Mouse (Mus musculus): ENCODE data around the gene Hadha. TPM values are rescaled to one million over a fixed set of nuclear protein-coding genes. Genes with fewer than 3 reads are reported as not detected.

Hadha gene
- polyA plus RNA-seq, 1 experiment from 2014 or later: 81.1 TPM

DNA sequence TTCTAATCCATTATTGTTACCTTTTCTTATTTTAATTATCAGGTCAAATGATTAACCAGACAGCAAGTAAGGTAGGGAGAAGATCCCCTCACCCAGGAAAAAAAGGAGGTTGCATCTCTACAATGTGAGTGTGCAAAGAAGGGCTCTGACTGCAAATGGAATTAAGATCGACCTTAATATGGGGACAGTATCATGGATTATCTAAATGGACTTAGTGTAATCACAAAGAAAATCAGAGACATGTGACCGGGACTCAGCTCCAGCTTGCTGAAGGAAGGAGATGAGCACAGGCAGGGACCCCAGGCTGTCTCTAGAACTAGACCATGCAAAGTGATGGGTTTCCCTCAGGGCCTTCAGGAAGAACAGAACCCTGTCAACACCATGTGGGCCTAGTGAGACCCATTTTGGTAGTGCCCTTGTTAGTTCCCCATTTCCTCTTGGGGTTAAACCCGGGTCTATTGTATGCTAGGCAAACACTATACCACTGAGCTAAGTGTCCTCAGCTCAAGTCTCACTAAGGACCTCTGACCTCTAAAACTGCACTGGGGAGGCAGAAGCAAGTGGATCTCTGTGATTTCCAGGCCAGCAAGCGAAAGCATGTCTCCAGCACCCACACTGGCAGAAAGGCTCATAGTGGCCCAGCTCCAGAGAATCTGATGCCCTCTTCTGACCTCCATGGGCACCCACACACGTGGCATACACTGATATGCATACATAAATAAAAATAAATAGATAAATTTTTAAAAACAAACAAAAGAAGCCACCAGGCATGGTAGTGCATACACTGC is 6.6 kb downstream of the Hadha start:
- WGBS: 88% methylated on average over 5 of the region's 5 CpGs
- Histone ChIP-seq H3K27ac (no peak overlapping the region), H3K4me3 (no peak overlapping the region), H3K9me3 (replicated peaks) (no peaks in the 10 kb centered on the region), H3K9ac (no peak overlapping the region), H3K27me3 (no peaks in the 10 kb centered on the region), H3K36me3 (ENCODE audit: poor library complexity, severe bottlenecking) (peaks cover 36% of the 10 kb centered on the region), H3K4me2 (no peak overlapping the region), H3K4me1 (peaks cover 16% of the 10 kb centered on the region; the same call in 1 of the 2 replicates)
- no peak for ATAC-seq

DNA sequence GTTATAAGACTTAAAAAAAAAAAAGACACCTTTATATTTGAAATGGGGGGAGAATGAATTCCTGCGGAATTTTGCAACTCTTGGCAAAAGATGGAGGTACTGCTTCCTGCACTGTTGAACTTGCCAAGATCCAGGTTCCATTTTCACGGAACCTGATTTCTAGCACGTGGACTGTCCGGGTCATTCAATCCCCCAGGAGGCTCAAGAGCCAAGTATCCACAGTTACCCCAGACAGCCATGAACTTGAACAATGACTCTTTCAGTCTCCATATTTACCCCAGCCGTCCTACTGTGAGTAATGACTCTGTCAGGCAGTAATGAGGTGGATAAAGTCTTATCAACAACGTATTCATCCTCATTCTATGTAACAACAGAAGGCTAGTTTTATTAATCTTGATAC is 8.4 kb downstream of the Hadha start:
- Histone ChIP-seq H3K9ac (no peak overlapping the region), H3K4me3 (no peak overlapping the region), H3K9me3 (replicated peaks) (no peaks in the 10 kb centered on the region), H3K27me3 (no peaks in the 10 kb centered on the region), H3K36me3 (ENCODE audit: poor library complexity, severe bottlenecking) (peaks cover 53% of the 10 kb centered on the region), H3K4me2 (no peak overlapping the region), H3K27ac (no peak overlapping the region), H3K4me1 (peaks cover 4% of the 10 kb centered on the region; the same call in 1 of the 2 replicates)
- no peak for ATAC-seq
- WGBS: 86% methylated on average over 6 of the region's 6 CpGs

DNA sequence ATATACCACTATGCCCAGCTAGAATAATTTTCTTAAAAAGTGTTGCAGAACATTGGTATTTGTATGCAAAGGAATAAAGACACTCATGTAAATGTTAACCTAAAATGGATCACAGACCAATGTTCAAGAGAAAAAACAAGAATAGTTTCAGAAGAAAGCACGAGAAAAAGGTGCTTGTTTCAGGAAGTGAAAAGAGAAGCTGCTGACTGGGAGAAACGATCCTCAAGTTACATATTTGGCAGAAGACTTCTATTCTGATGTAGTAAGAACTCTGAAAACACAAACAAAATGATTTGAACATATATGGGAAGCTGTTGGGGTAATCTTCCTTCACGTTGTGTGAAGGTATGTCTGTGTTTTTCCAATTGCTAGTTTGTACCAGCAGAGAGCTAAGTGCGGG is 16.8 kb downstream of the Hadha start:
- ATAC-seq: no peak
- Histone ChIP-seq H3K4me3 (no peak overlapping the region), H3K27ac (no peak overlapping the region), H3K27me3 (no peaks in the 10 kb centered on the region), H3K9me3 (replicated peaks) (no peaks in the 10 kb centered on the region), H3K4me2 (no peak overlapping the region), H3K4me1 (no peaks in the 10 kb centered on the region), H3K36me3 (ENCODE audit: poor library complexity, severe bottlenecking) (peaks cover 82% of the 10 kb centered on the region), H3K9ac (no peak overlapping the region)
- WGBS: 88% methylated on average over 4 of the region's 4 CpGs

DNA sequence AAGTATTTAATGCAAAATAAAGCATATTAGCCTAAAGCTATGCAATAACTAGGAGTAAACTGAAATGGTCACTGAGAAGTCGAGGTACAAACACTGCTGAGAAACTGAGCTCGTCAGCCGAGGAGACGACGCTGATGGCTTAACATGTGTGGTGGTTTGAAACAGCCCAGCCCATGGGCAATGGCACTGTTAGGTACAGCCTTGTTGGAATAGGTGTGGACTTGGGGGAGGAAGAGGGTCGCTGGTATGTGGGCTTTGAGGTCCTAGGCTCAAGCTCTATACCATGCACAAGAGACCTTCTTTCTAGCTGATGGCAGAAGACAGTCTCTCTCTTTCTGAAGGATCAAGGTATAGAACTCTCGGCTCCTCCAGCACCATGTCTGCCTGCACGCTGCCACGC is 17.7 kb downstream of the Hadha start:
- H3K9me3 ChIP-seq (replicated peaks): no peaks in the 10 kb centered on the region
- H3K36me3 ChIP-seq (ENCODE audit: poor library complexity, severe bottlenecking): peaks cover 82% of the 10 kb centered on the region
- H3K9ac ChIP-seq: no peak overlapping the region
- H3K4me3 ChIP-seq: no peak overlapping the region
- H3K27me3 ChIP-seq: no peaks in the 10 kb centered on the region
- ATAC-seq: no peak
- H3K4me1 ChIP-seq: no peaks in the 10 kb centered on the region
- no peak overlapping the region for H3K27ac ChIP-seq
- WGBS: 90% methylated on average over 9 of the region's 9 CpGs
- no peak overlapping the region for H3K4me2 ChIP-seq

DNA sequence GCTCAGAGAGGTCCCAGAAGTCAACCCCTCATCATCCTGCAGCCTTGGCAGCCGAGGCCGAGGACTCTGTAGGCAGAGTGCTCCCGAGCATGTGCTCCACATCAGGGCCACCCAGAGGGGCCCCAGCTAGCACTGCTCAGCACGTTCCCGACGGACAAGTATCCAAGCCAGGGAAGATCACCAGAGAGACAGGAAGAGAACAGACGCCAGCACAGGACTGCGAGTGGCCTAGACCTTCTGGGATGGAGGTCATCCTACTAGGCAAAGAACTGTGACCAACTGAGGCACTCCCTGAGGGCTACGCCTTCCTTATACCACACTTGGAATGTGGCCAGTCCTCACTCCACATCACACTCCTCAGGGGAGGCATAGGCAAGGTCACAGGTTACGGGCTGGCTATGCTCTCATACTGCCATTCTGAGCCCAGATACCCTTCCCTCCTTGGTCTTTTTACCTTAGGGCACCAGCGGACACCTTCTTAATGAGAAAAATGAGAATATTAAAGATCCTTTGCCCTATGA is 19.2 kb downstream of the Hadha start:
- Histone ChIP-seq H3K4me3 (no peak overlapping the region), H3K36me3 (ENCODE audit: poor library complexity, severe bottlenecking) (peaks cover 81% of the 10 kb centered on the region), H3K9me3 (replicated peaks) (no peaks in the 10 kb centered on the region), H3K27me3 (no peaks in the 10 kb centered on the region), H3K4me1 (no peaks in the 10 kb centered on the region), H3K27ac (no peak overlapping the region), H3K4me2 (no peak overlapping the region), H3K9ac (no peak overlapping the region)
- no peak for ATAC-seq
- 92% methylated on average over 11 of the region's 11 CpGs for WGBS

DNA sequence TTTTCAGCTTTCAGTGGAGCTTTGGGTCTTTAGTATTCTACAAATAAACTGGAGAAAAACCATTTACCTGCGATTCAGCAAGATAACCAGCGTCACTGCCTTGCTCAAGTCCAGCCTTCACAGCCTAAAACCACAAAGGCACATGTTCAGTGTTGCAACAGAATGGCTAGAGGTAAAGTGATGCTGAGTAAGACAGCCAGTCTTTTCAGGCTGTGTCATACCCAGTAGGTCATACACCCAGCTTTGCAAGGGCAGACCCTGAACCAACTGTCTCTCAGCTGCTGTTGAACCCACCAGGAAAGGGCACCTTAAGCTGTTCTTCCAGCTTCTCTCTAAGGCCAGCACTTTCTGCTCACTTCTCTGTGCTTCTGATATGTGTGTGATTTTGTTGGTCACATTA is 22.8 kb downstream of the Hadha start:
- no peaks in the 10 kb centered on the region for H3K4me1 ChIP-seq
- peaks cover 77% of the 10 kb centered on the region for H3K36me3 ChIP-seq (ENCODE audit: poor library complexity, severe bottlenecking)
- H3K4me2 ChIP-seq: no peak overlapping the region
- no peaks in the 10 kb centered on the region for H3K27me3 ChIP-seq
- 86% methylated on average over 2 of the region's 2 CpGs for WGBS
- ATAC-seq: no peak
- no peak overlapping the region for H3K9ac ChIP-seq
- H3K4me3 ChIP-seq: no peak overlapping the region
- H3K27ac ChIP-seq: no peak overlapping the region
- H3K9me3 ChIP-seq (replicated peaks): no peaks in the 10 kb centered on the region

DNA sequence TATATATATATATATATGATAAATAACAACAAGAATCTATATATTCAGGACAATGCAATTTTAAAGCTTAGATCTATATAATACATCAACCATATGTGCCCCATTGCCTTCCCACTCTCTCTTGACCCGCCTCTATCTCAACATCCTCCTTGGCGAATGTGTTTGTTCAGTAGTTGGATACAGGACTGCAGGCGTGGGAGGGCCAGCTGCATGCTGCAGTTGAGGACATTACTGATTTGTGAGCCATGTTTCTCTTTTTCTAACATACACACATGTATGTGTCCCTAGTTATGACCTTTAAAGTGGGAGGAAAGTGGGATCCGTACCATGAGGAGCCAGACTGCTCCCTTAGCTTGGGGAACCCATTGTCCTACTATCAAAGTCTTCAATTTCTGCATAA is 23.7 kb downstream of the Hadha start:
- no peaks in the 10 kb centered on the region for H3K9me3 ChIP-seq (replicated peaks)
- H3K36me3 ChIP-seq (ENCODE audit: poor library complexity, severe bottlenecking): peaks cover 81% of the 10 kb centered on the region
- H3K27me3 ChIP-seq: no peaks in the 10 kb centered on the region
- WGBS: 89% methylated on average over 4 of the region's 4 CpGs
- H3K4me3 ChIP-seq: no peak overlapping the region
- no peak for ATAC-seq
- H3K4me2 ChIP-seq: no peak overlapping the region
- H3K4me1 ChIP-seq: no peaks in the 10 kb centered on the region
- H3K27ac ChIP-seq: no peak overlapping the region
- H3K9ac ChIP-seq: no peak overlapping the region

DNA sequence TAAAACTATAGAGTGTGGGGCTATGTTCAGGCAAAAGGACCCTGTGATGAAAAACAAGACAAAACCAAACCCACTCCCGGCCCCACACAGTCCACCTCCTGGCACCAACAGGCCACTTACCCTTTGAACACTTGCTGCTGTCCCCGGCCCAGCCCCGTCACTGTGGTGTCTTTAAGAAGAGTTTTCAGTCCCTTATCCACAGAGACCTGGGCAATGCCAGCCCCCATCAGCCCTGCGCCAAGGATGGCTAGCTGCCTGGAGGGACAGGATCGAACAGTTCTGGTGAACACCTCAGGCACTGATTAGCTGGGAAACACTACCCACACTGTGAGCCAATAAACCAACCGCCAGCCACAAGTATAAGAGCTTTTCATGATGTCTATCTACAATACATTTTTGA is 26.3 kb downstream of the Hadha start:
- 92% methylated on average over 6 of the region's 6 CpGs for WGBS

DNA sequence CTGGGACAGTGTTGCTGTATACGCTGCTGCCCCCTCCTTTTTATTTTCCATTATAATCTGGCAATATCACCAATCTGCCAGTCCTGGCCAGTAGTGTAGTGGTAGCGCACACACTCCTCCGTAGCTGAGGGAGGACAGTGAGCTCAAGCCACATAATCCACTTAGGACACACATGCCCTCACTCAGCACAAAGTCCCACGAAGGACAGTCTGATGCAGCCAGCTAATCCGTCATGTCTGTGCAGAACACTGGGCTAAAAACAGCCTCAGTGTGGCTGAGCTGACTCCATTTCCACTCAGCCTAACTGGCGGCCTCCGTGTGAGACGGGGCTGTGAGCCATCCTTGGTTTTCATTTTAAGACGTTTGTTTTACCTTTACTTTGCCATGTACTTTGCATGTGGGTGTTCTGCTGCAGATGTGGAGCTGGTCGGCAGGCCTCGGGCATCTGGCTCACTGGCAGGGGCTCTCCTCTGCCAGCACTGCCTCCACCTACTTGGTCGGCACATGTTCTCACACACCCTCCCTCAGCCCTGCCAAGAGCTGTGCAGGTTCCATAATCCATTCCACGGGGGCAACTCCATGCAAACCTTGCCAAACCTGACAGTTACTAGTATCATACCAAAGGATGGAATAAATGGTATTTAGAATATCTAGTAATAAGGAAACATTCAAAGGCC is 26.9 kb downstream of the Hadha start:
- Histone ChIP-seq H3K27me3 (no peaks in the 10 kb centered on the region), H3K27ac (no peak overlapping the region), H3K9me3 (replicated peaks) (no peaks in the 10 kb centered on the region), H3K4me2 (no peak overlapping the region), H3K36me3 (ENCODE audit: poor library complexity, severe bottlenecking) (peaks cover 87% of the 10 kb centered on the region), H3K9ac (no peak overlapping the region), H3K4me3 (no peak overlapping the region), H3K4me1 (no peaks in the 10 kb centered on the region)
- 92% methylated on average over 13 of the region's 13 CpGs for WGBS
- no peak for ATAC-seq

More for the DNA sequence above, 26.3 kb downstream of the Hadha start:
- peaks cover 86% of the 10 kb centered on the region for H3K36me3 ChIP-seq (ENCODE audit: poor library complexity, severe bottlenecking)
- H3K4me2 ChIP-seq: no peak overlapping the region
- H3K9ac ChIP-seq: no peak overlapping the region
- ATAC-seq: no peak
- H3K4me1 ChIP-seq: no peaks in the 10 kb centered on the region
- H3K27me3 ChIP-seq: no peaks in the 10 kb centered on the region
- no peaks in the 10 kb centered on the region for H3K9me3 ChIP-seq (replicated peaks)
- no peak overlapping the region for H3K27ac ChIP-seq
- H3K4me3 ChIP-seq: no peak overlapping the region

DNA sequence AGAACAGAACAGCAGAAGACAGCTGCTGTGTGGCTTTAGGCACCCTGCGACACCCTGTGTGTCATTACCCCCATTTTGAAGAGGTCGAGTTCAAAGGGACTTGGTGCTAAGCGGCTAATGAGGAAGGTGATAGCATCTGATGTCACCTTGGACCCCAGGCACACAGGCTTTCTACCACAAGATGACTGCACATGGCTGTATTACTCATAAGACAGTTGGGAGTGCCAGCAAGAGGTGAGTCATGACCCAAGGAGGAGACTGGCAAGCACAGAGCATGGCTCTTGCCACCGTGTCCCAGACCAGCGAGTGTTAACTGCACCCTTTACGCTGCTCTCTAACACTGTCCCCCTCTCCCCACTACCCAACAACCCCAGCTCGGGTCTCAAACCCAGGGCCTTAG is 28.2 kb downstream of the Hadha start:
- Histone ChIP-seq H3K27ac (no peak overlapping the region), H3K36me3 (ENCODE audit: poor library complexity, severe bottlenecking) (peaks cover 87% of the 10 kb centered on the region), H3K9me3 (replicated peaks) (no peaks in the 10 kb centered on the region), H3K4me2 (no peak overlapping the region), H3K4me3 (no peak overlapping the region), H3K9ac (no peak overlapping the region), H3K4me1 (no peaks in the 10 kb centered on the region), H3K27me3 (no peaks in the 10 kb centered on the region)
- ATAC-seq: no peak
- 82% methylated on average over 7 of the region's 7 CpGs for WGBS

DNA sequence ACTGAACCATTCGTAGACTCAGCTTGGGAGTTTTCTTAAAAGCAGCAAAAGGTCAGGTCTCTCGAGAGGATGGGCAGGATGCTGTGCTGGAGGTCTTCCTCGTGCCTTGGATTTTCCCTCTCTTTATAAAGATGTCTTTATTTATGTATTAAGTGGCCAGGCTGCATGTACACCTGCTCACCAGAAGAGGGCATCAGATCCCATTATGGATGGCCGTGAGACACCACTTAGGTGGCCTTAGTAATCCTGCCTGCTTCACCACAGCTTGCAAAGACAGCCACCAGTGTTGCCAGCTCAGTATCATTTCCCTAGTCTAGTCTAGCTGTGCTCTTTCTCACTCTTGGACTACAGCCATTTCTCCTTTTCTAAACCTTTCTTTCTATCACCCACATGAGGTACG is 29.4 kb downstream of the Hadha start:
- H3K4me2 ChIP-seq: no peak overlapping the region
- WGBS: 46% methylated on average over 5 of the region's 5 CpGs
- ATAC-seq: 0 out of 2 replicates have a peak, but pooled peaks have one; percentile 38
- no peaks in the 10 kb centered on the region for H3K4me1 ChIP-seq
- no peaks in the 10 kb centered on the region for H3K9me3 ChIP-seq (replicated peaks)
- H3K4me3 ChIP-seq: no peak overlapping the region
- H3K27ac ChIP-seq: no peak overlapping the region
- peaks cover 92% of the 10 kb centered on the region for H3K36me3 ChIP-seq (ENCODE audit: poor library complexity, severe bottlenecking)
- H3K27me3 ChIP-seq: no peaks in the 10 kb centered on the region
- H3K9ac ChIP-seq: no peak overlapping the region

DNA sequence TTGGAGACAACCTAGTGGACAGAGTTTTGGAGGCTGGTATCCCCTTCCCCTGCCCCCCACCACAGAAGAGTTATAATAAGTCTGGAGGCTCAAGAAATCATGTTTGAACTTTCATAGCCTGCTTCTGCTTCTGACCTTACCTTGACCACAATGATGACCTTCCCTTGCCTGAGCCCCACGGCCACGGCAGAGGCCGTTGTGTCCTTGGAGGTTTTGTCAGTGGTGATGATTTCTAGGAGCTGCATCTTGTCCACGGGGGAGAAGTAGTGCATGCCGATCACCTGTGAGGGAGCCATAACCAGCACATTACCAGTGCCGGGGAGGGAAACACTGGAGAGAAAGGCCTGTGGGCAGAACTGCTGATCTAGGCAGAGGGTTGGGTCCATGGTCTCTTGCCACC is 32.5 kb downstream of the Hadha start:
- 93% methylated on average over 6 of the region's 6 CpGs for WGBS
- Histone ChIP-seq H3K27me3 (no peaks in the 10 kb centered on the region), H3K27ac (no peak overlapping the region), H3K9ac (no peak overlapping the region), H3K36me3 (ENCODE audit: poor library complexity, severe bottlenecking) (peaks cover 99% of the 10 kb centered on the region), H3K9me3 (replicated peaks) (no peaks in the 10 kb centered on the region), H3K4me3 (no peak overlapping the region), H3K4me2 (no peak overlapping the region), H3K4me1 (no peaks in the 10 kb centered on the region)
- ATAC-seq: no peak

Measured in forebrain, embryonic 13.5 days (tissue).